Mouse (Mus musculus): ENCODE data around the gene Gpr171. TPM values are rescaled to one million over a fixed set of nuclear protein-coding genes. Genes with fewer than 3 reads are reported as not detected.
"Not testable (repeated sequence)": the region's sequence is repeated elsewhere in the genome, so short reads cannot be mapped to it uniquely, and the experiment has no call there.

Gpr171 gene
- polyA plus RNA-seq, 1 experiment, result 5.0 TPM

DNA sequence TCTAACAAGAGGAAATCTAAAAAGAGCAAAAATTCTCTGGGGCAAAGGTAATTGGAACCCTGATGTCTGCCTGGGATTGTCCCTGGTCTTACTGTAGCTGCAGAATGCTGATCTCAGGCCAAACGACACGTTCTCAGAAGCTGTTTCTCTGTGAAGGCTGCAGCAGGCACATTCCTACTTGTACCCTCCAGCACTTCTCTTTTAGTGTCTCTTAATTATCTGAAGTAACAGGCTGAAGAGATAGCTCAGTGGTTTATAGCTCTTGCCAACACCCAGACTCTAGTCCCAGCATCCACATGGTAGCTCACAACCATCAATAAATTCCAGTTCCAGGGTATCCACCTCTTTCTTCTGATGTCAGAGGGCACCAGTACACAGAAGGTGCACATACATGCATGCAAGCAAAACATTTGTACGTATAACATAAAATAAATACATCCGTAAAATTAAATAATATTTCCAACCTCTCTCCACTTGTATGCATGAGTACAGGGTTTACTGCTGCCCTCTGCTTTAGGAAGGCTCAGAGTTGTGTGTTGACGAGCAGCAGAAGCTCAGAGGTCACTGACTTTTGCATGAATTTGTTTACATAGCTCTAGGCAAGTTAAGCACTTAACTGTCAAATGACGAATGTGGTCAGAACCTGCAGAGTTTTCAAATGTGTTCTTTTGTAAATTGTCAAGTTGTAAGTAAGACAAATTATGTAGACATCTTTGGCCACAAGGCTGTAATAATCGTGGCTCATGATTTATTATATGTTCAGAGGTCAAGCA is 24.3 kb upstream of the Gpr171 start:
- Histone ChIP-seq H3K4me3 (replicated peaks; ENCODE audit: control insufficient read depth, low read depth, low read length) (no peak overlapping the region), H3K27ac (ENCODE audit: control insufficient read depth, insufficient read depth, low read depth, low read length, poor library complexity) (no peak overlapping the region), H3K4me1 (ENCODE audit: control insufficient read depth, insufficient read depth, low read length) (no peaks in the 10 kb centered on the region; the same call in 1 of the 2 replicates)
- 45% methylated on average over 7 of the region's 7 CpGs for WGBS
- no peak for TF ChIP-seq POLR2A (IDR thresholded peaks at IDR 0.05; ENCODE audit: borderline replicate concordance, control insufficient read depth, low read depth, low read length)
- no peak for TF ChIP-seq CTCF (IDR thresholded peaks at IDR 0.05; ENCODE audit: control insufficient read depth, insufficient read depth, low read length)

DNA sequence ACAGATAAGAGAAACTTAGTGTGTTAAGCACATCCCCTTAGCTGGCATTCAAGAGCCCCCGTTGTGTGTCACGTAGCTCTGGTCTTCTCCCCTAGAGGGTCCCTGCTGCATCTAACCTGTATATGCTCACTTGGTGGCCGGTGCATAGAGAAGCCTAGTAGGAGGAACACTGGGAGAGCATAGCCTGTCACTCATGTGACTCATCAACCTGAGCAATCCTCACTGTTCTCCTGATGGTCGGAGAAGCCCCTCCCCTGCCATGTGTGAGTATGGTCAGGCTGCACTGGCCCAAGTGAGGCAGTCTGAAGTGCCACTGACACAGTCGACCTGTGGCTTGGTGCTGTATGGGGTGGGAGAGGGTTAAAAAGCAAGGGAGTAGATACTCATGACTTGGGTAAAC is 23.4 kb upstream of the Gpr171 start:
- Histone ChIP-seq H3K4me1 (ENCODE audit: control insufficient read depth, insufficient read depth, low read length) (no peaks in the 10 kb centered on the region; the same call in 1 of the 2 replicates), H3K27ac (ENCODE audit: control insufficient read depth, insufficient read depth, low read depth, low read length, poor library complexity) (no peak overlapping the region), H3K4me3 (replicated peaks; ENCODE audit: control insufficient read depth, low read depth, low read length) (no peak overlapping the region)
- TF ChIP-seq CTCF (IDR thresholded peaks at IDR 0.05; ENCODE audit: control insufficient read depth, insufficient read depth, low read length), result no peak
- no peak for TF ChIP-seq POLR2A (IDR thresholded peaks at IDR 0.05; ENCODE audit: borderline replicate concordance, control insufficient read depth, low read depth, low read length)
- WGBS, result 51% methylated on average over 5 of the region's 5 CpGs

DNA sequence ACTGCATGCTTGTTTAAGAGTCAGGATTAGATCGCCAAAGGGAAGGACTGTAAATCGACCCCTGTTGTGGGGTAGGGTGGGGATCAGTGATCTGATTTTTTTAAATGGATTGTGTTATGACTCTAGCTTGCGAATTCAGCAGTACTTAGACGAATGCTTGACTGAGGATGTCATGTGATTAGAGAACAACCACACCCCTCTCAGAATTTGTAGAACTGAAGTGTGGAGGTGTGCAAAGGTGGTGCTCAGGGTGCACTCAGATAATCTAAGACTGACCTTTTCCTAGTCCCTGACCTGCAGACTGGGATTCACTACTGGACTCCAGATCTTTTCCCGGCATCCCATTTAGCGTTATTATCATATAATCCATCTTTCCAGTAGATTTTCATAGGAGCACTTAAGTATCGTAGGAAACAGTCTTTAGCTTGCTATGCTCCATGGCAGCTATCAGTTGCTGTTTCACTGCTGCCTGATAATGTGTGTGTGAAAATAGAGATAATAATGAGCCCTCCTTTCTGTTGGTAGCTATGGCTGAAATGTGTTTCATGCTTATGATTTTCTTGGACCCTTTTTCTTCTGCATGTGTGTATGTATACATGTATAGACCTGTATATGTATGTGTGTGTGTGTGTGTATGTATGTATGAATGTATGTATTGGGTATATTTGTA is 20.3 kb upstream of the Gpr171 start:
- no peak for TF ChIP-seq CTCF (IDR thresholded peaks at IDR 0.05; ENCODE audit: control insufficient read depth, insufficient read depth, low read length)
- TF ChIP-seq POLR2A (IDR thresholded peaks at IDR 0.05; ENCODE audit: borderline replicate concordance, control insufficient read depth, low read depth, low read length), result no peak
- no peaks in the 10 kb centered on the region; the same call in none of the 2 replicates for H3K4me1 ChIP-seq (ENCODE audit: control insufficient read depth, insufficient read depth, low read length)
- no peak overlapping the region for H3K4me3 ChIP-seq (replicated peaks; ENCODE audit: control insufficient read depth, low read depth, low read length)
- no peak overlapping the region for H3K27ac ChIP-seq (ENCODE audit: control insufficient read depth, insufficient read depth, low read depth, low read length, poor library complexity)
- 63% methylated on average over 7 of the region's 7 CpGs for WGBS

DNA sequence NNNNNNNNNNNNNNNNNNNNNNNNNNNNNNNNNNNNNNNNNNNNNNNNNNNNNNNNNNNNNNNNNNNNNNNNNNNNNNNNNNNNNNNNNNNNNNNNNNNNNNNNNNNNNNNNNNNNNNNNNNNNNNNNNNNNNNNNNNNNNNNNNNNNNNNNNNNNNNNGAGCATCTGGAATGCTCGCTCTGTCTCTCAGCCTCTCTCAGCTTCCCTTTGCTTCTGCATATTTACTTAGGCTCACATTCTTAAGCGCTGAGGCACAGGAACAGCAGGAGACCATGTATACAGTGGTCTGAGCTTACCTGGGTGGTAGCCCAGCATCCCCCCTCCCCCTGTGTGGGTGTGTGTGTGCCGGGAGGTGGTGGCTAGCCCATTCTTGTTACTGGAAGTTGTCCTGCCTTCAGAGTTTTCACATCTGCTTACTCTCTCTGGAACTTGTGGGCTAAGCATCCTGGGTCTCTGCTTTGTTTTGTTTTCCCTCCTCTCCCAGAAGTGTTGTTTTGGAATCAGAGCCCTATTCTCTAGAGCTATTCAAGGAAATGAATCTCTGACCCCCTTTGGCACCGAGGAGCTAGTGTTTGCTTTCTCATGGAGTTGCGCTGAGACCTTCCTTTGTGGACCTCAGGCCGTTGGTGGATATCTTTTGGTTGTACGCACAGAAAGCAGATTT is 19.6 kb upstream of the Gpr171 start:
- TF ChIP-seq POLR2A (IDR thresholded peaks at IDR 0.05; ENCODE audit: borderline replicate concordance, control insufficient read depth, low read depth, low read length), result no peak
- 74% methylated on average over 7 of the region's 7 CpGs for WGBS
- Histone ChIP-seq H3K4me1 (ENCODE audit: control insufficient read depth, insufficient read depth, low read length) (no peaks in the 10 kb centered on the region; the same call in none of the 2 replicates), H3K4me3 (replicated peaks; ENCODE audit: control insufficient read depth, low read depth, low read length) (no peak overlapping the region), H3K27ac (ENCODE audit: control insufficient read depth, insufficient read depth, low read depth, low read length, poor library complexity) (no peak overlapping the region)

DNA sequence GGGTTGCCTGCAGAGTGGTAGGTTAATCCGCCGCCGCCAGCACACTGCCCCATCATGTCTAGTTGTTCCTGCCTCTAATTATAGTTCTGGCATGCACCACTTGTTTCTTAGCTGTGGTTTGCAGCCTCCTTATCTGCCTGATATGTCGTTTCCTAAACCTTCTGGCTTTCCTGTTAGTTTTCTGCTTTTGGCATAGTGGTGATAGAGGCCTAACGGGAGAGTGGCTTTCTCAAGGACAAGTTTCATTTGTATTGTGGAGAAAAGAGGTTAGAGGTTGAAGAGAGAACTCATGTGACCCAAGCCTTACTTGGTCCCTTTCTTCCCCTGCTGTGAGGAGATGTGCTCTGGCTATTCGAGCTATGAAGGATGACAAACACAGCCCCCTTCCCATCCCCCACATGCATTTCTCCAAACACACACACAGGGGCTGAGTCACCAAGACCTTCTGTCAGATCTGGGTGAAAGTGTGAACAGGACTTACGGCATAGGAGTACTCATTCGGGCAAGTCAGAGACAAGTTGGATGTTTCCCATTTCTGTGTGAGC is 12.4 kb upstream of the Gpr171 start:
- H3K27ac ChIP-seq (ENCODE audit: control insufficient read depth, insufficient read depth, low read depth, low read length, poor library complexity), result no peak overlapping the region
- TF ChIP-seq POLR2A (IDR thresholded peaks at IDR 0.05; ENCODE audit: borderline replicate concordance, control insufficient read depth, low read depth, low read length), result no peak
- TF ChIP-seq CTCF (IDR thresholded peaks at IDR 0.05; ENCODE audit: control insufficient read depth, insufficient read depth, low read length), result no peak
- WGBS, result 16% methylated on average over 8 of the region's 8 CpGs
- H3K4me1 ChIP-seq (ENCODE audit: control insufficient read depth, insufficient read depth, low read length), result peaks cover 2% of the 10 kb centered on the region
- H3K4me3 ChIP-seq (replicated peaks; ENCODE audit: control insufficient read depth, low read depth, low read length), result no peak overlapping the region

DNA sequence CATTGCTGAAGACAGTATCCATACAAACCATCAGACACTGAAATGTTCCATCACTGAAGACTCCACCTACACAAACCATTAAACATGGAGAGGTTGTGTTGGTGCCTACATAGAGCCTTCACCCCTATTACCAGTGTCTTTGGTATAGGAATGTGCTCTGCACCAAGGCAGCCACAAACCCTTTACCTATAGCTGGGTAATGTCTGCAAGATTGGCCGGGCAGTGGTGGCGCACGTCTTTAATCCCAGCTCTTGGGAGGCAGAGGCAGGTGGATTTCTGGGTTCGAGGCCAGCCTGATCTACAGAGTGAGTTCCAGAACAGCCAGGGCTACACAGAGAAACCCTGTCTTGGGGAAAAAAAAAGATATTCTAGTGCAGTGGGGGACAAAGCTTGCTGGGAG is 11.7 kb upstream of the Gpr171 start:
- 82% methylated on average over 4 of the region's 4 CpGs for WGBS
- H3K27ac ChIP-seq (ENCODE audit: control insufficient read depth, insufficient read depth, low read depth, low read length, poor library complexity); H3K4me3 ChIP-seq (replicated peaks; ENCODE audit: control insufficient read depth, low read depth, low read length); H3K4me1 ChIP-seq (ENCODE audit: control insufficient read depth, insufficient read depth, low read length): not testable (repeated sequence)

DNA sequence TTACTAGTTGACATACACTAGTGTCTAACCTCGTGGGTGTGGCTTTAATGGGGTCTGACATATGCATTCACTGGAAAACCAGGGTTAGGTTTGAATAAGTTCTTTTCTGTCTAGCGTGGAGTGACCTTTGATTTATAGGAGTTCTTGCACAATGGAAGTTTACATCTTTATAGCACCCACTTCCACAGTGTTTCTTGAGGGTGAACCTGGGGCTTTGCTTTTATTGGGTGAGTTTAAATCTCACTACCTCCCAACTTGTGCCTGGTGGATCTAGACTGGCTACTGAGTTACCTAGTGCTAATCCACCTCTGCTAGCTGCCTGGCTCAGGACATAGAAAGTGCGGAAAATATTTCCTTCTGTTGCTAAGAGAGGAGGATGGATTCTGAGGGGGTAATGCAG is 10.3 kb upstream of the Gpr171 start:
- no peak for TF ChIP-seq CTCF (IDR thresholded peaks at IDR 0.05; ENCODE audit: control insufficient read depth, insufficient read depth, low read length)
- no peak for TF ChIP-seq POLR2A (IDR thresholded peaks at IDR 0.05; ENCODE audit: borderline replicate concordance, control insufficient read depth, low read depth, low read length)
- no peak overlapping the region for H3K27ac ChIP-seq (ENCODE audit: control insufficient read depth, insufficient read depth, low read depth, low read length, poor library complexity)
- 65% methylated on average over 3 of the region's 3 CpGs for WGBS
- no peak overlapping the region for H3K4me3 ChIP-seq (replicated peaks; ENCODE audit: control insufficient read depth, low read depth, low read length)
- peaks cover 2% of the 10 kb centered on the region; the same call in 1 of the 2 replicates for H3K4me1 ChIP-seq (ENCODE audit: control insufficient read depth, insufficient read depth, low read length)

DNA sequence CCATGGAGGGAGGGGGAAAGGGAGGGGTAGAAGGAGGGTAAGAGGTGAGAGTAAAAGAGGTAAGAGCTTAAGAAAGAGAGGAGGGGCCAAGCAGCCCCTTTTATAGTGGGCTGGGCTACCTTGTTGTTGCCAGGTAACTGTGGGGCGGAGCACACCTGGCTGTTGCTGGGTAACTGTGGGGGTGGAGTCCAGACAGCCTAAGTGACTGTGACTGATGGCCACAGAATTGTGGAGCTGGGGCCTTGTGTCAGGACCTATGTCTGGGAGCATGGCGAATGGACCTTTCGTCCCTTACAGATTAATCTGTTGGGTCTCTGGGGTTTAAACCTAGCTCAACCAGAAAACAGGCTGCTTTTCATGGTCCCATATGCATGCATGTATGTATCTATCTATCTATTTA is 8.2 kb upstream of the Gpr171 start:
- not testable (repeated sequence) for H3K27ac ChIP-seq (ENCODE audit: control insufficient read depth, insufficient read depth, low read depth, low read length, poor library complexity); H3K4me1 ChIP-seq (ENCODE audit: control insufficient read depth, insufficient read depth, low read length); H3K4me3 ChIP-seq (replicated peaks; ENCODE audit: control insufficient read depth, low read depth, low read length)
- WGBS, result 78% methylated on average over 3 of the region's 3 CpGs

Measured in bone marrow, adult 2 months (tissue).